Mouse (Mus musculus) olfactory bulb, adult 2 months (tissue): ENCODE results near the gene Gpr55.

Source experiments
- CTCF ChIP-seq: fragments of 200-500 bp; IDR thresholded peaks from 2 replicates; pipeline ENCODE4 v1.5.1; 2012; ENCODE audit warnings: low read depth, mild to moderate bottlenecking, low read length, moderate library complexity; ENCODE audit not compliant: insufficient read depth
- POLR2A ChIP-seq: fragments of 200-500 bp; IDR thresholded peaks from 2 replicates; pipeline ENCODE4 v1.6.1; 2012; ENCODE audit warnings: mild to moderate bottlenecking, low read depth, low read length, moderate library complexity; ENCODE audit not compliant: insufficient read depth

DNA sequence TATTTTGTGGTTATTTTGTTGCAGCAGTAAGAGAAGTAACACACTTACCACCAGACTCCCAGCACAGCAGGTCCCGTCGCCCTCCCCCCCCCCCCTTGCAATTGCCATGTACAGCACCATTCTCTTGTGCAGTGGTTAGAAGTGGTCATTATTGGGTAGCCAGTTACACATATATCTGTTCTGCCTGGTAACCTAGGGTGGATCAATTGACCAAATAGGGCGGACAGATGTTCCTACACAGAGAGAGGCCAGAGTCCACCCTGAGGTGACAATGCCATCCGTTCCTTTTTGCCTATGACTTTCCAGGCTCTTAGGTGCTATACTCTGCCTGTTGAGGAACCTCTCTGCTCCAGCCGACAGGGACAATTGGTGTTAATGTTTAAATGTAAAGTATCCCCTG is 35.6 kb downstream of the Gpr55 start:
- TF ChIP-seq POLR2A (no peak), CTCF (no peak)
